Mouse (Mus musculus): ENCODE measurements around the gene Irf6. TPM values are rescaled to one million over a fixed set of nuclear protein-coding genes. Genes with fewer than 3 reads are reported as not detected.

Irf6 gene
- polyA plus RNA-seq, 1 experiment from 2014 or later = 0.91 TPM

GRCm38 (mm10) chr1:193157111-193157492 lies 4.2 kb downstream of the Irf6 start:
- ATAC-seq (ENCODE audit: low read depth) = no peak
- 73% methylated on average over 8 of the region's 8 CpGs for WGBS
- Histone ChIP-seq H3K9me3 (no peaks in the 10 kb centered on the region), H3K4me3 (no peak overlapping the region), H3K27ac (replicated peaks) (no peak overlapping the region), H3K4me2 (no peak overlapping the region), H3K27me3 (peaks cover 37% of the 10 kb centered on the region), H3K4me1 (replicated peaks) (peaks cover 18% of the 10 kb centered on the region), H3K9ac (no peak overlapping the region), H3K36me3 (no peaks in the 10 kb centered on the region)

GRCm38 (mm10) chr1:193159163-193159562 lies 6.3 kb downstream of the Irf6 start:
- no peak for ATAC-seq (ENCODE audit: low read depth)
- H3K9me3 ChIP-seq = no peaks in the 10 kb centered on the region
- 60% methylated on average over 3 of the region's 3 CpGs for WGBS

GRCm38 (mm10) chr1:193159613-193160012 lies 6.7 kb downstream of the Irf6 start:
- Histone ChIP-seq H3K27ac (replicated peaks) (no peak overlapping the region), H3K4me1 (replicated peaks) (peaks cover 9% of the 10 kb centered on the region; the same call in 1 of the 2 replicates), H3K9me3 (no peaks in the 10 kb centered on the region), H3K36me3 (no peaks in the 10 kb centered on the region), H3K4me3 (no peak overlapping the region), H3K4me2 (no peak overlapping the region), H3K9ac (no peak overlapping the region), H3K27me3 (peaks cover 12% of the 10 kb centered on the region)
- ATAC-seq (ENCODE audit: low read depth) = no peak
- WGBS = 44% methylated on average over 1 of the region's 1 CpGs

More at GRCm38 (mm10) chr1:193159163-193159562, 6.3 kb downstream of the Irf6 start:
- no peak overlapping the region for H3K4me2 ChIP-seq
- H3K27me3 ChIP-seq = peaks cover 17% of the 10 kb centered on the region
- no peaks in the 10 kb centered on the region for H3K36me3 ChIP-seq
- H3K4me1 ChIP-seq (replicated peaks) = peaks cover 9% of the 10 kb centered on the region; the same call in 1 of the 2 replicates
- no peak overlapping the region for H3K27ac ChIP-seq (replicated peaks)
- no peak overlapping the region for H3K4me3 ChIP-seq
- no peak overlapping the region for H3K9ac ChIP-seq

GRCm38 (mm10) chr1:193160317-193161032 lies 7.6 kb downstream of the Irf6 start:
- Histone ChIP-seq H3K4me1 (replicated peaks) (peaks cover 9% of the 10 kb centered on the region; the same call in 1 of the 2 replicates), H3K4me3 (peak overlapping the region; percentile 14; the same call in 1 of the 2 replicates), H3K36me3 (no peaks in the 10 kb centered on the region), H3K27ac (replicated peaks) (no peak overlapping the region), H3K9me3 (no peaks in the 10 kb centered on the region), H3K4me2 (peak overlapping the region; percentile 45), H3K9ac (no peak overlapping the region), H3K27me3 (peaks cover 3% of the 10 kb centered on the region)
- WGBS = 17% methylated on average over 18 of the region's 18 CpGs
- ATAC-seq (ENCODE audit: low read depth) = no peak

GRCm38 (mm10) chr1:193167746-193168145 lies 14.8 kb downstream of the Irf6 start, which contains the start of gene A130010J15Rik:
Gene A130010J15Rik, plus strand, starts transcription at chr1:193168046.
- Histone ChIP-seq H3K36me3 (no peaks in the 10 kb centered on the region), H3K4me2 (no peak within 1 kb of the TSS), H3K4me1 (replicated peaks) (peaks cover 18% of the 10 kb centered on the region), H3K27me3 (no peaks in the 10 kb centered on the region), H3K27ac (replicated peaks) (no peak within 1 kb of the TSS), H3K9me3 (no peaks in the 10 kb centered on the region), H3K4me3 (no peak within 1 kb of the TSS), H3K9ac (no peak within 1 kb of the TSS)
- ATAC-seq (ENCODE audit: low read depth) = no peak
- WGBS = 90% methylated on average over 3 of the region's 3 CpGs

- 89% methylated on average over 7 of the region's 7 CpGs for WGBS
- Histone ChIP-seq H3K36me3 (no peaks in the 10 kb centered on the region), H3K4me3 (no peak overlapping the region), H3K27me3 (no peaks in the 10 kb centered on the region), H3K9ac (no peak overlapping the region), H3K27ac (replicated peaks) (no peak overlapping the region), H3K9me3 (no peaks in the 10 kb centered on the region), H3K4me1 (replicated peaks) (peaks cover 24% of the 10 kb centered on the region), H3K4me2 (no peak overlapping the region)
- no peak for ATAC-seq (ENCODE audit: low read depth)
Measured at GRCm38 (mm10) chr1:193169228-193169627, 16.3 kb downstream of the Irf6 start.

- Histone ChIP-seq H3K27me3 (no peaks in the 10 kb centered on the region), H3K9me3 (no peaks in the 10 kb centered on the region), H3K4me3 (no peak overlapping the region), H3K9ac (no peak overlapping the region), H3K4me1 (replicated peaks) (peaks cover 30% of the 10 kb centered on the region), H3K27ac (replicated peaks) (no peak overlapping the region), H3K36me3 (no peaks in the 10 kb centered on the region), H3K4me2 (no peak overlapping the region)
- ATAC-seq (ENCODE audit: low read depth) = no peak
- 78% methylated on average over 2 of the region's 2 CpGs for WGBS
Measured at GRCm38 (mm10) chr1:193169856-193170255, 16.9 kb downstream of the Irf6 start.

GRCm38 (mm10) chr1:193172991-193173809 lies 20.3 kb downstream of the Irf6 start:
- H3K27me3 ChIP-seq = no peaks in the 10 kb centered on the region
- ATAC-seq (ENCODE audit: low read depth) = peak; percentile 99
- peak overlapping the region; percentile 83 for H3K4me2 ChIP-seq
- peak overlapping the region; percentile 89 for H3K9ac ChIP-seq
- peak overlapping the region; percentile 72 for H3K4me3 ChIP-seq
- no peaks in the 10 kb centered on the region for H3K9me3 ChIP-seq
- WGBS = 2% methylated on average over 48 of the region's 48 CpGs
- H3K27ac ChIP-seq (replicated peaks) = peak overlapping the region; percentile 90
- H3K4me1 ChIP-seq (replicated peaks) = peaks cover 41% of the 10 kb centered on the region
- H3K36me3 ChIP-seq = no peaks in the 10 kb centered on the region

- peaks cover 41% of the 10 kb centered on the region for H3K4me1 ChIP-seq (replicated peaks)
- ATAC-seq (ENCODE audit: low read depth) = peak; percentile 72
- H3K4me3 ChIP-seq = peak overlapping the region; percentile 72
- peak overlapping the region; percentile 79 for H3K9ac ChIP-seq
- H3K4me2 ChIP-seq = peak overlapping the region; percentile 83
- 21% methylated on average over 9 of the region's 9 CpGs for WGBS
- H3K27me3 ChIP-seq = no peaks in the 10 kb centered on the region
- no peaks in the 10 kb centered on the region for H3K36me3 ChIP-seq
- H3K9me3 ChIP-seq = no peaks in the 10 kb centered on the region
- H3K27ac ChIP-seq (replicated peaks) = peak overlapping the region; percentile 90
Measured at GRCm38 (mm10) chr1:193173810-193174129, 20.9 kb downstream of the Irf6 start.

- H3K27ac ChIP-seq (replicated peaks) = peak overlapping the region; percentile 90
- 90% methylated on average over 13 of the region's 13 CpGs for whole genome bisulfite sequencing
- no peaks in the 10 kb centered on the region for H3K9me3 ChIP-seq
- H3K27me3 ChIP-seq = no peaks in the 10 kb centered on the region
- ATAC-seq (ENCODE audit: low read depth) = no peak
- no peaks in the 10 kb centered on the region for H3K36me3 ChIP-seq
- H3K4me3 ChIP-seq = peak overlapping the region; percentile 72
- peak overlapping the region; percentile 83 for H3K4me2 ChIP-seq
- H3K4me1 ChIP-seq (replicated peaks) = peaks cover 41% of the 10 kb centered on the region
- peak overlapping the region; percentile 79; the same call in 1 of the 2 replicates for H3K9ac ChIP-seq
Measured at GRCm38 (mm10) chr1:193174143-193174733, 21.3 kb downstream of the Irf6 start.

- no peaks in the 10 kb centered on the region for H3K36me3 ChIP-seq
- H3K9me3 ChIP-seq = no peaks in the 10 kb centered on the region
- WGBS = 83% methylated on average over 3 of the region's 3 CpGs
- H3K4me1 ChIP-seq (replicated peaks) = no peaks in the 10 kb centered on the region
- H3K27me3 ChIP-seq = no peaks in the 10 kb centered on the region
- no peak overlapping the region for H3K4me2 ChIP-seq
- no peak overlapping the region for H3K27ac ChIP-seq (replicated peaks)
- H3K9ac ChIP-seq = no peak overlapping the region
- no peak for ATAC-seq (ENCODE audit: low read depth)
- no peak overlapping the region for H3K4me3 ChIP-seq
Measured at GRCm38 (mm10) chr1:193181104-193181503, 28.2 kb downstream of the Irf6 start.

GRCm38 (mm10) chr1:193188257-193188656 lies 35.3 kb downstream of the Irf6 start:
- no peak for ATAC-seq (ENCODE audit: low read depth)
- H3K27ac ChIP-seq (replicated peaks) = 0 out of 2 replicates have a peak overlapping the region, but pooled peaks have one; percentile 61

More at GRCm38 (mm10) chr1:193188257-193188656, 35.3 kb downstream of the Irf6 start:
- WGBS = 85% methylated on average over 6 of the region's 6 CpGs
- Histone ChIP-seq H3K27me3 (no peaks in the 10 kb centered on the region), H3K4me3 (no peak overlapping the region), H3K36me3 (no peaks in the 10 kb centered on the region), H3K9ac (no peak overlapping the region), H3K4me1 (replicated peaks) (peaks cover 15% of the 10 kb centered on the region), H3K4me2 (no peak overlapping the region), H3K9me3 (no peaks in the 10 kb centered on the region)
